Mouse (Mus musculus): Measurements from ENCODE around the gene Ccn2. TPM values are rescaled to one million over a fixed set of nuclear protein-coding genes. Genes with fewer than 3 reads are reported as not detected.
"Not testable (repeated sequence)": the region's sequence is repeated elsewhere in the genome, so short reads cannot be mapped to it uniquely, and the experiment has no call there.

Gene Ccn2
- total RNA-seq, 1 experiment from 2014 or later: not detected

DNA sequence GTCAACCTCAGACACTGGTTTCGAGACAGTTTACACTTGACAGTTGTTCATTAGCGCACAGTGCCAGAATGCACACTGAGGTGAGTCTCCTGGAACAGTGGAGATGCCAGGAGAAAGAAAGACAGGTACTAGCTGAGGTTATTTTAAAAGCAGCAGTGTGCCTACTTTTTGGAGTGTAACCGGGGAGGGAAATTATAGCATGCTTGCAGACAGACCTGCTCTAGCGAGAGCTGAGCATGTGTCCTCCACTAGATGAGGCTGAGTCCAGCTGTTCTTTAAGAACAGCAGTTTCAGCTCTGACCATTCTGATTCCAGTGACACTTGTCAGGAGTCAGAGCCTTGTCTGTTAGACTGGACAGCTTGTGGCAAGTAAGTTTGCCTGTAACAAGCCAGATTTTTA is 2.5 kb downstream of the Ccn2 start:
- ATAC-seq (ENCODE audit: extremely low read depth, insufficient number of reproducible peaks, low FRiP score, poor library complexity, severe bottlenecking): no peak

DNA sequence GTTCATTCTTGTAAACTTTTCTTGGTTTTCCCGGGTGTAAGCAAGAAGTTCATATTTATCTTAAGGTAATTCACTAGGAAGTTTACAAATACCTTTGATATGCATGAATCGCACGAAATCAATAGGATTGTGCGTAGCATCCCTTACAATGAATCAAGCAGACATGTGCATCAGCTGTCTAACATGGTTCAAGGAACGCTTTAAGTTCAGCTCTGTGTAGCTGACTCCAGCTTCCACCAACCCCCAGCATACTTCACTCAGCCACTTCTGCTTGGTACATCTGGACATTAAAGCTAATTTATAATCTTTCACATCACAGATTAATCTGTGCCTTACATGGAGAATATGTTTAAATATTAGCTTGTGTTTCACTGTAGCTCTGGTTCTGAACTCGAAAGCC is 3.5 kb downstream of the Ccn2 start:
- no peak for ATAC-seq (ENCODE audit: extremely low read depth, insufficient number of reproducible peaks, low FRiP score, poor library complexity, severe bottlenecking)

DNA sequence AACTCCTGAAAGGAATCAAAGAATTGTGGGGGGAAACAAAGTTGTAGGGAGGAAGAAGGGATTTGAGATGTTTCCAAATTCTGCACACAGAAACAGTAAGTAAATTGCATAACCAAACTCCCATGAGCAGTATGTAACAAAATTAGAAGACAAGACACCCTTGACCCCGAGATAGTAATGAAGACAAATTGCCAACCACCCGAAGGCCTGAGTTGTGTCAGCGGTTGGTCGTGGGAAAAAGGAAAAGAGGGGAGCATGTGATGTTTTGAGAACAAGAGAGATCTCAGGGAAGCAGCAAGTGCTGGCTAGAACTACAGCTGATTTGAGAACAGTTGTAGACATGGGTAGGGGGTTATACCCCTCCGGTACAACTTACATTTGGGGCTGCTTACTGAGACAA is 4.6 kb downstream of the Ccn2 start:
- ATAC-seq (ENCODE audit: extremely low read depth, insufficient number of reproducible peaks, low FRiP score, poor library complexity, severe bottlenecking): no peak

GRCm38 (mm10) chr10:24603035-24603434 is 7.8 kb downstream of the Ccn2 start:
- no peak for ATAC-seq (ENCODE audit: extremely low read depth, insufficient number of reproducible peaks, low FRiP score, poor library complexity, severe bottlenecking)

DNA sequence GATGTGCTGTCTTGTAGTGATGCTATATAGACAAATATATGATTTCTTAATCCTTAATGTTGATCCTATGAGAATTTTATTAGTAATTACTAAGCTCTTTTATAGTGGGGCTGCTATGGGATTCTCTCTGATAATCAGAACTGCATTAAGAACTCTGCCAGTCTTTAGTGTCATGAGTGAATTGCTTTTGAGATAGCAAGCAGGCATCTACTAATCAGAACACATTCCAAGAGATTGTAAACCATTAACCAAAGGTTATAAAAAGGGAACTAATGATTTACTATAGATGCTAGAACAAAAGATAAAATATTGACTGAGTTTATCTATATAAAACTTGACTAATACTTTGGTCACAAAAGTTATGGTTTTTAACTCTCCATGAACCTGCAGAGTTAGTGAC is 8.5 kb downstream of the Ccn2 start:
- no peak for ATAC-seq (ENCODE audit: extremely low read depth, insufficient number of reproducible peaks, low FRiP score, poor library complexity, severe bottlenecking)

DNA sequence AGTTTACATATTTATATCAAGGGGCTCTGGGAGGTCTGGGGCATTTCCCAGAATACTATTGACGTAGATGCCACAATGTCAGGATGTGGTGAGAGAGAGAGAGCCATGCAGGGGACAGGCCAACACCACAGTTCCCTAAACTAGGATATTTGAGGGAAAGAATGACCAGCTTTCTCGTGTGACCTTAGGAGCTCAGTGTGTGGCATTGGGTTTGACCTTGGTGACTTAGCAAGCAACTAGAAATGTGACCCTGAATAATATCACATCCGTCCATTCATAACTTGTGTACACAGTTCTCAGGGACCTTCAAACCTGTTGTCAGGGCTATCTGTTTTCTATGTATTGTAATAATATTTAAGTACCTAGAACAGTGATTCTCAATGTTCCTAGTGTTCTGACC is 13.9 kb downstream of the Ccn2 start:
- no peak for ATAC-seq (ENCODE audit: extremely low read depth, insufficient number of reproducible peaks, low FRiP score, poor library complexity, severe bottlenecking)

DNA sequence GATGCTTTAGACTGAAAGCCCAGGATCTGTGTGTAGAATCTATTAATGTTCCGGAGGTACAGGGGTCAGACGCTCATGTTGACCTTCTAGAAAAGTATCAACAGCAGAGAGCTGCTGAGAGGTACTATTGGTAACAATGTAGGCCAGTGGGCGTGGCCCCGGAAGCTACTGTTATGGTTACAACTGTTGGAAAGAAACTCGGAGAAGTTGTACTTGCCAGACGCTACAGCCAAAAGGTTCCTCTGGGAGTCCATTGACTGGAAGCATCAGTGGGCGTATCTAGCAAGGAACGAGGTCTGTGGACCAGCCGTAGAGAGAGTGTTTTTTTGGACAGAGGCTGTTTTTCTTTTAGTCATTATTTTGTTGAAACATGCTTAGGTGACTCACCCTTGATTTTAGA is 14.5 kb downstream of the Ccn2 start:
- no peak for ATAC-seq (ENCODE audit: extremely low read depth, insufficient number of reproducible peaks, low FRiP score, poor library complexity, severe bottlenecking)

DNA sequence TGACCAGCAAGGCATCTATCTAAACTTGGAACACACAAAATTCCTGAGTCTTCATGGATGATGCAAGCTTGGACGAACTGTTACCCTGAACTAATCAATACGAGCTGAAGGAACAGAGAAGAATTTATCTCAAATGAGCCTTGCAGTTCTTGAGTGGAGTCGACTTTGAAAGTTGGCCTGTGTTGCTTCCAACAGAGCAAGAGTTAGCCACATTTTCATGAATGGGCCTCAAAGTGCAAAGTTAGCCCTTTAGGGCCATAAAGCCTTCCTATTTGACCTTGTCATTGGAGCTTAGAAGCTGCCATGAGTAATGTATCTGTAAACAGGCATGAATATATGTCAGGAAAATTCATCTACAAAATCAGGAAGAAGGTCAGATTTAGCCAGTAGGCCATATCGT is 19.5 kb downstream of the Ccn2 start:
- no peak for ATAC-seq (ENCODE audit: extremely low read depth, insufficient number of reproducible peaks, low FRiP score, poor library complexity, severe bottlenecking)

DNA sequence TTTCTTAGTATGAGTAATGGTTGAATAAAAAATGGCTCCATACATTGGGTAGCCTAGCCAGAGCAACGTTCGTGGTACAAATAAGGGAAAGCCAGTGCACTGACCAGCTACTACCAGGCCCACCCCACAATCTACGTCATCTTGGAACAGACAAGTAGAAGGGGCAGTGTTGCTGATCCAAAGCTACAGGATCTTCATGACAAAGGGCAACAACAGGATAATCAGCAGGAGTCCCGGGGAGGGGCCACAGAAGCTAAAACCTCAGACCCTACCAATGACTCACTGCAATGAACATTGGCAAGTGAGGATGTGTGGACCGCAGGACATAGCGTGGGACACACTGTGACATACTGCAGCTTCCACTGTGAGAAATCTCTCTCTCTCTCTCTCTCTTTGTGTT is 20.6 kb downstream of the Ccn2 start:
- ATAC-seq (ENCODE audit: extremely low read depth, insufficient number of reproducible peaks, low FRiP score, poor library complexity, severe bottlenecking): no peak

- ATAC-seq (ENCODE audit: extremely low read depth, insufficient number of reproducible peaks, low FRiP score, poor library complexity, severe bottlenecking): not testable (repeated sequence)
Observed at GRCm38 (mm10) chr10:24616572-24616971, 21.3 kb downstream of the Ccn2 start.

DNA sequence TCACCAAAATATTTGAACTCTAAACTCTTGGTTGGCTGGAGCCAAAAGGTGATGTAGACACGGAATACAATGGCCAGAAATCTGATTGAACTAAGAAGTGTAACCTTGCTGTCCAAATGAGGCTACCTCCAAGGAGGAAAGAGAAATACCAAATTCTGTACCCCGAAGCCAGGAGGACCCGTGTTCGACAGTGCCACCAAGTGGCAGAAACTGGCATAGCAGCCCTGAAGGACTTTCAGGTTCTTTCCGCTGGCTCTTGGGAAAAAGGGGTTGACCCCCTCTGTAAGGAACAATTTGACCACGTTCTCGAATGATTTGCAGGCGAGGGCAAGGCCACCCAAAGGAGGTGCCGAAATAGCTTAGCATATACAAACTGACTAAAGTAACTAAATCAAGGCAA is 26.3 kb downstream of the Ccn2 start:
- peak; percentile 55; the same call in 1 of the 2 replicates for ATAC-seq (ENCODE audit: extremely low read depth, insufficient number of reproducible peaks, low FRiP score, poor library complexity, severe bottlenecking)

GRCm38 (mm10) chr10:24622586-24622985 is 27.3 kb downstream of the Ccn2 start:
- peak; percentile 88 for ATAC-seq (ENCODE audit: extremely low read depth, insufficient number of reproducible peaks, low FRiP score, poor library complexity, severe bottlenecking)

DNA sequence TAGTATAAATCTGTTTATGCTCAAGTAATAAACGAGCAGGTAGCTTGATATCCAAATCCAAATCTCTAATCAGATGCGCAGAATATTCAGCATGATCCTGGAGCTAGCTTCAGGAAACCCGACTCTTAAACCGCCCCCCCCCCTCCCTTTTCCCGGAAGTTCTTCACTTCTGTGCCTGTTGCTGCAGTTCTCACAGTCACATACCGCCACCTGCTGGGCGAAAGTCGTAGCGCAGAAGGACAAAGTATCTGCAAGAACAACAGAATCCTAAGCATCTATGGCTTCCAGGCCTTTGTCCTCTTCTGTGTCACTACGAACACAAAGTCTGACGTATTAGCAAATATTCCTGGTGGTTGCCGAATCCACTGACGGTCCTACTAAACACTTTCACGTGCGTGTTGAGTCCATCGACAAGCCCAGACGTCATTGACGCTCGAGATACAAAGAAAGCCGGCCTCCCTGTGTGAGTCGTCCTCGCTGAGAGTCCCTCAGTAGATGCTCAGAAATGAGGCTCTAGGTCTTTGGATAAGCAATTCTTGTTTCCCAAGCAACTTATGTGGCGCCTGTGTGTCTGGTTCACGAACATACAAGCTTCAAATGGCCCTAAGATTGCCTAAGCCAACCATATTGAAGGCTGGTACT is 29.9 kb downstream of the Ccn2 start:
- ATAC-seq (ENCODE audit: extremely low read depth, insufficient number of reproducible peaks, low FRiP score, poor library complexity, severe bottlenecking): peak; percentile 67; the same call in 1 of the 2 replicates

GRCm38 (mm10) chr10:24627262-24627661 is 32.0 kb downstream of the Ccn2 start:
- no peak for ATAC-seq (ENCODE audit: extremely low read depth, insufficient number of reproducible peaks, low FRiP score, poor library complexity, severe bottlenecking)

GRCm38 (mm10) chr10:24628466-24628865 is 33.2 kb downstream of the Ccn2 start:
- no peak for ATAC-seq (ENCODE audit: extremely low read depth, insufficient number of reproducible peaks, low FRiP score, poor library complexity, severe bottlenecking)

GRCm38 (mm10) chr10:24629086-24629720 is 34.0 kb downstream of the Ccn2 start:
- no peak for ATAC-seq (ENCODE audit: extremely low read depth, insufficient number of reproducible peaks, low FRiP score, poor library complexity, severe bottlenecking)

DNA sequence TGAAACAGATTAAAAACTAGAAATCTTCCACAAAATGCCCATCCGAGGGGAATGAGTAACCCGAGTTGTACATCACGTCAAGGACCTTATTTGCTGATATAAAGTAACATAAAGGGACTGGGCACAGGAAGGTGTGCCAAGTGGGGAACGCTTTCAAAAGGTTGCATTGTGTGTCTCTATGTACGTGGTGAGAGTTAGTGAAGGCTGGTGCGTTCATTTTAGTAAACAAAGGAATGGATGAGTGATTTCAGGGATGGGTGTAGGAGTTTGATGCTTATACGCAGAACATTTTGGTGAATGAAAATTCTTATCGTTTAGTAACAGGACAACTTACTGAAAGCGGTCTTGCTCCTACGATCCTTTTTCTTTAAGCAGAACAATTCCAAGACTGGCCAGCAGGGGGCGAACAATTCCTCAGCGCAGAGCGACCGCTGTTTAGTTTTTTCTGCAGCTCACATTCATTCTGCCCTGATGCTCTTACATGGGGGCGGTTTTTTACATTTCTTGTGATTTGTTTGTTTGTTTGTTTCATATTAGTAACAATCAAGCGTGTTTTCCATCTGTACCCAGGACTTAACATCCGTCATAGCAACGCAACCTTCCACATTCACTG is 35.3 kb downstream of the Ccn2 start:
- peak; percentile 68; the same call in 1 of the 2 replicates for ATAC-seq (ENCODE audit: extremely low read depth, insufficient number of reproducible peaks, low FRiP score, poor library complexity, severe bottlenecking)

- ATAC-seq (ENCODE audit: extremely low read depth, insufficient number of reproducible peaks, low FRiP score, poor library complexity, severe bottlenecking): no peak
Observed at GRCm38 (mm10) chr10:24631122-24631521, 35.9 kb downstream of the Ccn2 start.

- no peak for ATAC-seq (ENCODE audit: extremely low read depth, insufficient number of reproducible peaks, low FRiP score, poor library complexity, severe bottlenecking)
Observed at GRCm38 (mm10) chr10:24634288-24634687, 39.0 kb downstream of the Ccn2 start.

DNA sequence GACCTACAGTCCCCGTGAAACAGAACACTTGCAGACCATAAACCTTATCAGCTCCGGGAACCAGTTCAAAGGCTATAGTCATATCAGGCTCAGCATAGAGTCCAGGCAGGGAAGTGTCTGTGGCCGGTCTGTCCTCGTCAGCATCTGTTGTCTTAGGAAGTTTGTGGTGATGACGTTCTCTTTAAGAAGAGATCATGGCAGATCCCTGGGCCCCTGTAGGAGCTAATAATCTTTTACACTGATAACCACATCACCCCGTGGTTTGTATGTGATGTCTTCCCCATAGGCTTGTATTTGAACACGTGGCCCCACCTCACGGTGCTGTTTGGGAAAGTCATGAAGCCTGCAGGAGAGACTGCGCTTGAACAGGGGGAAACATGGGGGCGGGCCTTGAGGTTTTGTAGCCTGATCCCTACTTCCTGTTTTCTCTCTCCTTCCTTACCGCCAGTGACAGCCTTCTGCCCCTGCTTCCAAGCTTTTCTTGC is 40.1 kb downstream of the Ccn2 start:
- peak; percentile 37 for ATAC-seq (ENCODE audit: extremely low read depth, insufficient number of reproducible peaks, low FRiP score, poor library complexity, severe bottlenecking)

Measured in neutrophil, adult 5-6 weeks (primary cell).